Mouse (Mus musculus) ES-E14 (cell line): ENCODE results near the gene Agap1. TPM values are rescaled to one million over a fixed set of nuclear protein-coding genes. Genes with fewer than 3 reads are reported as not detected.

Experiments
- DNase-seq: peaks from one replicate; pipeline ENCODE4 v3.0.0-alpha.2; 2013; ENCODE audit warnings: low read depth, low spot score
- H3K27ac ChIP-seq: 2 replicates; pipeline ENCODE4 v1.5.1; 2012; ENCODE audit warnings: low read depth, mild to moderate bottlenecking, low read length, moderate library complexity, mixed read lengths; ENCODE audit not compliant: poor library complexity, insufficient read depth, severe bottlenecking
- H3K36me3 ChIP-seq: 2 replicates; pipeline ENCODE4 v1.6.1; 2012; ENCODE audit warnings: mild to moderate bottlenecking, low read length, moderate library complexity, mixed read lengths; ENCODE audit not compliant: control insufficient read depth, poor library complexity, insufficient read depth, severe bottlenecking
- H3K4me1 ChIP-seq, 2 experiments: fragments of 150-350 bp in 1 of 2; sonication (generic) in 1 of 2; 2 replicates each; pipeline ENCODE4 v1.6.1; 2012; ENCODE audit warnings: low read length in 2 of 2, mild to moderate bottlenecking in 1 of 2, mixed read lengths in 1 of 2; ENCODE audit not compliant: control insufficient read depth in 2 of 2, insufficient read depth in 2 of 2, poor library complexity in 1 of 2
- H3K4me3 ChIP-seq, 2 experiments: fragments of 150-350 bp in 1 of 2; sonication (generic) in 1 of 2; 2 replicates each; pipeline ENCODE4 v1.5.1; 2012; ENCODE audit warnings: low read length in 2 of 2, low read depth in 1 of 2, mild to moderate bottlenecking in 1 of 2, mixed read lengths in 1 of 2; ENCODE audit not compliant: insufficient read depth in 1 of 2, poor library complexity in 1 of 2, severe bottlenecking in 1 of 2
- H3K9ac ChIP-seq: 2 replicates; pipeline ENCODE4 v1.6.1; 2012; ENCODE audit warnings: low read depth, mild to moderate bottlenecking, low read length, mixed read lengths; ENCODE audit not compliant: poor library complexity, insufficient read depth, severe bottlenecking
- H3K9me3 ChIP-seq: fragments of 150-350 bp; sonication (generic); 2 replicates; pipeline ENCODE4 v1.6.1; 2012; ENCODE audit warnings: low read depth, mild to moderate bottlenecking, low read length; ENCODE audit not compliant: control insufficient read depth, insufficient read depth
- CHD2 ChIP-seq: IDR thresholded peaks from 2 replicates; pipeline ENCODE4 v1.6.1; 2014; ENCODE audit warnings: mild to moderate bottlenecking, low read depth, low read length, inconsistent platforms
- HCFC1 ChIP-seq: IDR thresholded peaks from 2 replicates; pipeline ENCODE4 v1.6.1; 2012; ENCODE audit warnings: low read length, inconsistent platforms, borderline replicate concordance; ENCODE audit not compliant: insufficient read depth
- MAFK ChIP-seq: IDR thresholded peaks from 2 replicates; pipeline ENCODE4 v1.6.1; 2014; ENCODE audit warnings: mild to moderate bottlenecking, low read depth, low read length, inconsistent platforms; ENCODE audit not compliant: insufficient read depth
- ZC3H11A ChIP-seq: IDR thresholded peaks from 2 replicates; pipeline ENCODE4 v1.6.1; 2012; ENCODE audit warnings: low read depth, mild to moderate bottlenecking, inconsistent platforms, low read length, borderline replicate concordance
- ZNF384 ChIP-seq: IDR thresholded peaks from 2 replicates; pipeline ENCODE4 v1.6.1; 2012; ENCODE audit warnings: low read depth, low read length, inconsistent platforms
- in situ Hi-C, 2 experiments: fragments of 600-800 bp; cut with MboI; formaldehyde crosslinking; loops; one replicate each; pipeline ENCODE4 v1.15.1; 2025; ENCODE audit warnings: low sequenced_read_pairs in 2 of 2, inconsistent platforms in 1 of 2; ENCODE audit not compliant: unreplicated experiment in 2 of 2
- total RNA-seq: library from RNA; depleted of rRNA; stranded (reverse); fragments of 300-350 nt; gene quantifications from 2 replicates; pipeline ENCODE4 v1.2.3, GENCODE M21; 2012

The Agap1 gene
- total RNA-seq, 1 experiment = 19.8 TPM

- no peak for DNase-seq
- Histone ChIP-seq H3K4me3 (no peak overlapping the region), H3K36me3 (peaks cover 8% of the 10 kb centered on the region; the same call in 1 of the 2 replicates), H3K9ac (no peak overlapping the region), H3K4me1 (0 out of 4 replicates have a peak, but pooled peaks cover 0 to 2% of the 10 kb centered on the region in 2 experiments), H3K27ac (no peak overlapping the region), H3K9me3 (no peaks in the 10 kb centered on the region)
- no peak for TF ChIP-seq ZC3H11A
- no peak for TF ChIP-seq MAFK
- no peak for TF ChIP-seq CHD2
- TF ChIP-seq HCFC1 = no peak
- no peak for TF ChIP-seq ZNF384
- in situ Hi-C loops = no loop called here
Observed at GRCm38 (mm10) chr1:89746171-89746570, 291.6 kb downstream of the Agap1 start.

- H3K4me3 ChIP-seq = no peak overlapping the region
- no peak for TF ChIP-seq HCFC1
- 0 out of 2 replicates have a peak, but pooled peaks have one; percentile 35 for TF ChIP-seq ZNF384
- no peak for TF ChIP-seq ZC3H11A
- TF ChIP-seq MAFK = no peak
- no peak for TF ChIP-seq CHD2
- 0 out of 4 replicates have a peak, but pooled peaks cover 0 to 2% of the 10 kb centered on the region in 2 experiments for H3K4me1 ChIP-seq
- in situ Hi-C loops = loop anchor here in 1 of 2 experiments (25.0 kb wide), 1 partner anchor 188 kb away; the partner anchor contains the start of gene Gbx2
- H3K9me3 ChIP-seq = no peaks in the 10 kb centered on the region
- H3K36me3 ChIP-seq = no peaks in the 10 kb centered on the region
- H3K9ac ChIP-seq = no peak overlapping the region
- no peak for DNase-seq
- no peak overlapping the region for H3K27ac ChIP-seq
Observed at GRCm38 (mm10) chr1:89749666-89750065, 295.1 kb downstream of the Agap1 start.

- in situ Hi-C loops = loop anchor here in 1 of 2 experiments (25.0 kb wide), 1 partner anchor 187 kb away; the partner anchor contains the start of gene Gbx2
- Histone ChIP-seq H3K4me1 (peaks cover under 1 to 2% of the 10 kb centered on the region in 2 experiments; a peak in 2 of 4 replicates), H3K36me3 (no peaks in the 10 kb centered on the region), H3K9ac (no peak overlapping the region), H3K9me3 (no peaks in the 10 kb centered on the region), H3K27ac (no peak overlapping the region), H3K4me3 (no peak overlapping the region)
- DNase-seq = no peak
- TF ChIP-seq HCFC1 (no peak), MAFK (no peak), ZC3H11A (no peak), ZNF384 (no peak), CHD2 (no peak)
Observed at GRCm38 (mm10) chr1:89750495-89750894, 295.9 kb downstream of the Agap1 start.

- Histone ChIP-seq H3K27ac (no peak overlapping the region), H3K9ac (no peak overlapping the region), H3K9me3 (no peaks in the 10 kb centered on the region), H3K36me3 (no peaks in the 10 kb centered on the region), H3K4me3 (no peak overlapping the region), H3K4me1 (peaks cover 0 to 2% of the 10 kb centered on the region in 2 experiments; a peak in 2 of 4 replicates)
- TF ChIP-seq ZC3H11A (no peak), MAFK (no peak), ZNF384 (no peak), HCFC1 (no peak), CHD2 (no peak)
- DNase-seq = no peak
- in situ Hi-C loops = loop anchor here in 1 of 2 experiments (25.0 kb wide), 1 partner anchor 186 kb away; the partner anchor contains the start of gene Gbx2
Observed at GRCm38 (mm10) chr1:89750921-89751320, 296.3 kb downstream of the Agap1 start.
